Mouse (Mus musculus): ENCODE results near the gene Ift57. TPM values are rescaled to one million over a fixed set of nuclear protein-coding genes. Genes with fewer than 3 reads are reported as not detected.

The Ift57 gene
- polyA plus RNA-seq, 1 experiment = not detected

- no peak for TF ChIP-seq CTCF (IDR thresholded peaks at IDR 0.05; ENCODE audit: insufficient read depth, low read depth, low read length)
- TF ChIP-seq POLR2A (IDR thresholded peaks at IDR 0.05; ENCODE audit: insufficient read depth, low read depth, low read length) = no peak
- Histone ChIP-seq H3K4me1 (ENCODE audit: control insufficient read depth, insufficient read depth, low read length) (peaks cover 7% of the 10 kb centered on the region), H3K4me3 (ENCODE audit: insufficient read depth, low read depth, low read length) (no peak overlapping the region), H3K27ac (ENCODE audit: insufficient read depth, low read depth, low read length) (no peak overlapping the region)
- WGBS = 65% methylated on average over 3 of the region's 3 CpGs
These were observed 27.2 kb downstream of the Ift57 start for GRCm38 (mm10) chr16:49726216-49726615.

- 51% methylated on average over 2 of the region's 2 CpGs for WGBS
- no peak for TF ChIP-seq POLR2A (IDR thresholded peaks at IDR 0.05; ENCODE audit: insufficient read depth, low read depth, low read length)
These were observed 27.7 kb downstream of the Ift57 start for GRCm38 (mm10) chr16:49726761-49727160.

GRCm38 (mm10) chr16:49736536-49736935 lies 37.5 kb downstream of the Ift57 start:
- no peaks in the 10 kb centered on the region for H3K4me1 ChIP-seq (ENCODE audit: control insufficient read depth, insufficient read depth, low read length)
- no peak overlapping the region for H3K4me3 ChIP-seq (ENCODE audit: insufficient read depth, low read depth, low read length)
- H3K27ac ChIP-seq (ENCODE audit: insufficient read depth, low read depth, low read length) = no peak overlapping the region
- no peak for TF ChIP-seq CTCF (IDR thresholded peaks at IDR 0.05; ENCODE audit: insufficient read depth, low read depth, low read length)
- no peak for TF ChIP-seq POLR2A (IDR thresholded peaks at IDR 0.05; ENCODE audit: insufficient read depth, low read depth, low read length)
- 59% methylated on average over 9 of the region's 9 CpGs for WGBS

More at GRCm38 (mm10) chr16:49726761-49727160, 27.7 kb downstream of the Ift57 start:
- Histone ChIP-seq H3K4me1 (ENCODE audit: control insufficient read depth, insufficient read depth, low read length) (peaks cover 4% of the 10 kb centered on the region), H3K4me3 (ENCODE audit: insufficient read depth, low read depth, low read length) (no peak overlapping the region), H3K27ac (ENCODE audit: insufficient read depth, low read depth, low read length) (no peak overlapping the region)

GRCm38 (mm10) chr16:49747360-49747759 lies 48.3 kb downstream of the Ift57 start:
- 95% methylated on average over 2 of the region's 2 CpGs for WGBS
- H3K4me1 ChIP-seq (ENCODE audit: control insufficient read depth, insufficient read depth, low read length) = no peaks in the 10 kb centered on the region
- TF ChIP-seq CTCF (IDR thresholded peaks at IDR 0.05; ENCODE audit: insufficient read depth, low read depth, low read length) (no peak), POLR2A (IDR thresholded peaks at IDR 0.05; ENCODE audit: insufficient read depth, low read depth, low read length) (no peak)
- H3K27ac ChIP-seq (ENCODE audit: insufficient read depth, low read depth, low read length) = no peak overlapping the region
- no peak overlapping the region for H3K4me3 ChIP-seq (ENCODE audit: insufficient read depth, low read depth, low read length)

GRCm38 (mm10) chr16:49752906-49753305 lies 53.9 kb downstream of the Ift57 start:
- TF ChIP-seq POLR2A (IDR thresholded peaks at IDR 0.05; ENCODE audit: insufficient read depth, low read depth, low read length) = no peak
- no peak for TF ChIP-seq CTCF (IDR thresholded peaks at IDR 0.05; ENCODE audit: insufficient read depth, low read depth, low read length)
- 59% methylated on average over 1 of the region's 1 CpGs for WGBS
- no peak overlapping the region for H3K27ac ChIP-seq (ENCODE audit: insufficient read depth, low read depth, low read length)

GRCm38 (mm10) chr16:49753318-49753717 lies 54.3 kb downstream of the Ift57 start:
- Histone ChIP-seq H3K4me1 (ENCODE audit: control insufficient read depth, insufficient read depth, low read length) (peaks cover 2% of the 10 kb centered on the region; the same call in 1 of the 2 replicates), H3K27ac (ENCODE audit: insufficient read depth, low read depth, low read length) (no peak overlapping the region; the same call in 1 of the 2 replicates), H3K4me3 (ENCODE audit: insufficient read depth, low read depth, low read length) (no peak overlapping the region)
- 46% methylated on average over 3 of the region's 3 CpGs for WGBS
- TF ChIP-seq CTCF (IDR thresholded peaks at IDR 0.05; ENCODE audit: insufficient read depth, low read depth, low read length) = no peak
- TF ChIP-seq POLR2A (IDR thresholded peaks at IDR 0.05; ENCODE audit: insufficient read depth, low read depth, low read length) = no peak

More at GRCm38 (mm10) chr16:49752906-49753305, 53.9 kb downstream of the Ift57 start:
- Histone ChIP-seq H3K4me1 (ENCODE audit: control insufficient read depth, insufficient read depth, low read length) (peaks cover 2% of the 10 kb centered on the region; the same call in 1 of the 2 replicates), H3K4me3 (ENCODE audit: insufficient read depth, low read depth, low read length) (no peak overlapping the region)

- 91% methylated on average over 17 of the region's 17 CpGs for WGBS
- Histone ChIP-seq H3K4me3 (ENCODE audit: insufficient read depth, low read depth, low read length) (no peak overlapping the region), H3K27ac (ENCODE audit: insufficient read depth, low read depth, low read length) (no peak overlapping the region), H3K4me1 (ENCODE audit: control insufficient read depth, insufficient read depth, low read length) (no peaks in the 10 kb centered on the region)
- no peak for TF ChIP-seq CTCF (IDR thresholded peaks at IDR 0.05; ENCODE audit: insufficient read depth, low read depth, low read length)
These were observed 61.6 kb downstream of the Ift57 start for GRCm38 (mm10) chr16:49760517-49761203.

GRCm38 (mm10) chr16:49761981-49762380 lies 62.9 kb downstream of the Ift57 start:
- H3K4me3 ChIP-seq (ENCODE audit: insufficient read depth, low read depth, low read length) = no peak overlapping the region
- WGBS = 58% methylated on average over 5 of the region's 5 CpGs
- H3K27ac ChIP-seq (ENCODE audit: insufficient read depth, low read depth, low read length) = no peak overlapping the region
- H3K4me1 ChIP-seq (ENCODE audit: control insufficient read depth, insufficient read depth, low read length) = no peaks in the 10 kb centered on the region
- no peak for TF ChIP-seq POLR2A (IDR thresholded peaks at IDR 0.05; ENCODE audit: insufficient read depth, low read depth, low read length)

GRCm38 (mm10) chr16:49766326-49766725 lies 67.3 kb downstream of the Ift57 start:
- H3K27ac ChIP-seq (ENCODE audit: insufficient read depth, low read depth, low read length) = no peak overlapping the region
- WGBS = 74% methylated on average over 3 of the region's 3 CpGs
- no peak overlapping the region for H3K4me3 ChIP-seq (ENCODE audit: insufficient read depth, low read depth, low read length)
- H3K4me1 ChIP-seq (ENCODE audit: control insufficient read depth, insufficient read depth, low read length) = no peaks in the 10 kb centered on the region
- TF ChIP-seq POLR2A (IDR thresholded peaks at IDR 0.05; ENCODE audit: insufficient read depth, low read depth, low read length) (no peak), CTCF (IDR thresholded peaks at IDR 0.05; ENCODE audit: insufficient read depth, low read depth, low read length) (no peak)
